ENCODE assay signal across 9 mouse cellular contexts in genomic region chr5:110493785-110494184, GRCm38 (mm10). TPM values are rescaled to one million over a fixed set of nuclear protein-coding genes. Genes with fewer than 3 reads are reported as not detected.
DNase-seq lines count a peak whose midpoint lies in the region; ATAC-seq and TF ChIP-seq lines count a peak whose summit lies in the region.
"Had no signal": no experiment of that assay in that cellular context is flagged by ENCODE, and none has a peak within 500 bp of the region (broad histone marks: within the 10 kb centered on the region; RNA-seq: fewer than 3 reads in every experiment).

No protein-coding gene starts in this region.

- no peaks in the 10 kb centered on the region for H3K79me2 ChIP-seq in C2C12 (ENCODE audit: control insufficient read depth, insufficient read depth)

- no peak overlapping the region for H3K4me3 ChIP-seq in C2C12 (ENCODE audit: insufficient read depth, poor library complexity, severe bottlenecking)
- no peak overlapping the region for H3K4me3 ChIP-seq in embryonic facial prominence, embryonic 10.5 days
- H3K4me3 ChIP-seq in stomach, embryonic 14.5 days (ENCODE audit: low read depth, low read length) = no peak overlapping the region
- H3K4me3 ChIP-seq: embryonic facial prominence, embryonic 12.5 days had no signal

- H3K9ac ChIP-seq in stomach, embryonic 14.5 days (replicated peaks; ENCODE audit: low read depth, low read length) = no peak overlapping the region

- peaks cover 21% of the 10 kb centered on the region for H3K27me3 ChIP-seq in C2C12 (ENCODE audit: control insufficient read depth, insufficient read depth, insufficient read length)
- H3K27me3 ChIP-seq in embryonic facial prominence, embryonic 10.5 days (replicated peaks; ENCODE audit: low read depth, poor library complexity, severe bottlenecking) = peaks cover 15% of the 10 kb centered on the region
- no peaks in the 10 kb centered on the region for H3K27me3 ChIP-seq in stomach, embryonic 14.5 days (ENCODE audit: control insufficient read depth, insufficient read depth, low read length)
- H3K27me3 ChIP-seq: embryonic facial prominence, embryonic 12.5 days had no signal

- H3K27ac ChIP-seq in embryonic facial prominence, embryonic 10.5 days (replicated peaks) = peak overlapping the region; percentile 16; the same call in 1 of the 2 replicates
- no peak overlapping the region for H3K27ac ChIP-seq in stomach, embryonic 14.5 days (ENCODE audit: low read length)
- H3K27ac ChIP-seq: embryonic facial prominence, embryonic 12.5 days had no signal

- intact Hi-C loops in left cerebral cortex, postnatal 36 days (cut with DNase I) = loop anchor here (1.0 kb wide), 1 partner anchor 142 kb away; no protein-coding TSS in a partner anchor

- 5% methylated on average over 4 of the region's 4 CpGs for WGBS in embryonic facial prominence, embryonic 10.5 days
- WGBS in stomach, embryonic 14.5 days = 5% methylated on average over 4 of the region's 4 CpGs

- no peaks in the 10 kb centered on the region for H3K36me3 ChIP-seq in C2C12 (ENCODE audit: control insufficient read depth, insufficient read depth)
- no peaks in the 10 kb centered on the region for H3K36me3 ChIP-seq in embryonic facial prominence, embryonic 10.5 days (replicated peaks)
- H3K36me3 ChIP-seq in stomach, embryonic 14.5 days (ENCODE audit: control insufficient read depth, insufficient read depth, low read length) = no peaks in the 10 kb centered on the region
- H3K36me3 ChIP-seq: embryonic facial prominence, embryonic 12.5 days had no signal

- H3K4me1 ChIP-seq in embryonic facial prominence, embryonic 10.5 days = peaks cover 15% of the 10 kb centered on the region
- H3K4me1 ChIP-seq in stomach, embryonic 14.5 days (ENCODE audit: control insufficient read depth, insufficient read depth, low read length) = no peaks in the 10 kb centered on the region
- H3K4me1 ChIP-seq: embryonic facial prominence, embryonic 12.5 days had no signal

- H3K9me3 ChIP-seq in embryonic facial prominence, embryonic 10.5 days = no peaks in the 10 kb centered on the region
- H3K9me3 ChIP-seq in stomach, embryonic 14.5 days (ENCODE audit: control insufficient read depth, low read depth, low read length) = no peaks in the 10 kb centered on the region
- H3K9me3 ChIP-seq: embryonic facial prominence, embryonic 12.5 days had no signal

- ATAC-seq in granulocyte monocyte progenitor cell, adult 5-6 weeks (replicated peaks; ENCODE audit: poor library complexity, severe bottlenecking) = peak; percentile 96
- peak; percentile 71; the same call in 1 of the 2 replicates for ATAC-seq in monocyte, adult 5-6 weeks (replicated peaks; ENCODE audit: insufficient number of reproducible peaks, low FRiP score, low TSS enrichment, poor library complexity, severe bottlenecking)
- peak; percentile 77; the same call in 1 of the 2 replicates for ATAC-seq in stomach, embryonic 14.5 days (ENCODE audit: insufficient number of reproducible peaks, insufficient read depth, low FRiP score, low read depth)

- no peaks in the 10 kb centered on the region for H3K79me3 ChIP-seq in C2C12 (ENCODE audit: low read depth)

- peak; percentile 70 for DNase-seq in adrenal gland, postnatal 25 days
- peak; percentile 84 for DNase-seq in embryonic facial prominence, embryonic 10.5 days (ENCODE audit: low spot score)
- DNase-seq in kidney, adult 11 months = peak; percentile 72
- peak; percentile 55 to 63 for DNase-seq in left cerebral cortex, postnatal 36 days (ENCODE audit: low spot score in 2 of 2)

- H3ac ChIP-seq in C2C12 (ENCODE audit: control insufficient read depth, insufficient read length, low read depth) = no peak overlapping the region

- H3K4me2 ChIP-seq in stomach, embryonic 14.5 days (replicated peaks; ENCODE audit: low read depth, low read length) = no peak overlapping the region
- H3K4me2 ChIP-seq: embryonic facial prominence, embryonic 12.5 days had no signal

- peak; percentile 76 for TF ChIP-seq CTCF in C2C12 (IDR thresholded peaks at IDR 0.05; ENCODE audit: control insufficient read depth, insufficient read depth, insufficient read length)

TF ChIP-seq in C2C12, 6 proteins besides CTCF, POLR2A, EP300 and RAD21:
- TF ChIP-seq MAX (IDR thresholded peaks at IDR 0.05) (no peak), MYOD1 (IDR thresholded peaks at IDR 0.05; ENCODE audit: control insufficient read depth, insufficient read length, low read depth) (no peak), MYOG (IDR thresholded peaks at IDR 0.05; ENCODE audit: control insufficient read depth, extremely low read depth, insufficient read length) (no peak), FOSL1 (IDR thresholded peaks at IDR 0.05; ENCODE audit: insufficient read depth, low read length, poor library complexity, severe bottlenecking) (no peak), CEBPB (IDR thresholded peaks at IDR 0.05; ENCODE audit: low read depth) (no peak), USF1 (IDR thresholded peaks at IDR 0.05; ENCODE audit: low read depth) (no peak)

RNA-seq across cellular contexts. Expression of gene Fbrsl1, which starts 45.5 kb away (rescaled TPM):
- polyA plus RNA-seq in C2C12 (2012; fragmentation: generic; extraction: Trizol) = 17.6 TPM
- total RNA-seq in adrenal gland, postnatal 25 days (2021) = 71.5 and 81.3 TPM in 2 replicates
- polyA plus RNA-seq in embryonic facial prominence, embryonic 10.5 days (2016; fragmentation: Nextera tagmentation; extraction: Ambion mirVana) = 21.5 and 23.5 TPM in 2 replicates
- total RNA-seq in granulocyte monocyte progenitor cell, adult 5-6 weeks (2014; fragmentation: Nextera tagmentation) = 25.2 and 29.7 TPM in 2 replicates
- total RNA-seq in granulocyte monocyte progenitor cell, adult 5-6 weeks (2017) = 9.5 and 12.6 TPM in 2 replicates
- total RNA-seq in left cerebral cortex, postnatal 36 days (2021) = 10 to 100 TPM; 75.2 to 82.6 TPM
- total RNA-seq in monocyte, adult 5-6 weeks (2017) = 18.6 to 30.8 TPM (median 22.1 TPM) in 3 replicates
- 8.6 and 9.8 TPM in 2 replicates for polyA plus RNA-seq in stomach, embryonic 14.5 days (2014; fragmentation: Nextera tagmentation; extraction: Ambion mirVana)

RNA-seq across cellular contexts. Expression of gene Galnt9, which starts 50.4 kb away (rescaled TPM):
- 0.02 TPM for polyA plus RNA-seq in C2C12 (2012; fragmentation: generic; extraction: Trizol)
- total RNA-seq in adrenal gland, postnatal 25 days (2021) = 0.09 and 0.33 TPM in 2 replicates
- 1.5 and 2.1 TPM in 2 replicates for polyA plus RNA-seq in embryonic facial prominence, embryonic 10.5 days (2016; fragmentation: Nextera tagmentation; extraction: Ambion mirVana)
- total RNA-seq in granulocyte monocyte progenitor cell, adult 5-6 weeks (2014; fragmentation: Nextera tagmentation) = not detected in 2 replicates
- 0.43 TPM in 1 of 2 replicates, not detected in the other for total RNA-seq in granulocyte monocyte progenitor cell, adult 5-6 weeks (2017)
- total RNA-seq in left cerebral cortex, postnatal 36 days (2021) = 100 to 1,000 TPM; 104 to 109 TPM
- 3.7 to 5.5 TPM (median 5.0 TPM) in 3 replicates for total RNA-seq in monocyte, adult 5-6 weeks (2017)
- 0.86 and 1.2 TPM in 2 replicates for polyA plus RNA-seq in stomach, embryonic 14.5 days (2014; fragmentation: Nextera tagmentation; extraction: Ambion mirVana)

Comparison
In these comparisons a context has a peak if more than half of its experiments do, and no peak if none do; other contexts are left out.
1. RNA of gene Galnt9, which starts 50.4 kb away (total RNA-seq): 104 to 109 TPM in left cerebral cortex, postnatal 36 days; 3.7 to 5.5 TPM in monocyte, adult 5-6 weeks, 0.09 to 0.33 TPM in adrenal gland, postnatal 25 days and 0.43 TPM in granulocyte monocyte progenitor cell, adult 5-6 weeks; every median in the first group is over 10 times any median in the second.
2. Peak in every context shown above with its lines, with median percentiles within 50 percentile points of each other: DNase-seq and ATAC-seq.